Mouse (Mus musculus) myocyte (in vitro differentiated cells): ENCODE data around the gene Wtap.

Experiments used
- MAX ChIP-seq: IDR thresholded peaks from one replicate; pipeline ENCODE4 v1.6.1; 2011; ENCODE audit warnings: low read depth, mild to moderate bottlenecking, control low read depth
- MYOD1 ChIP-seq, 3 experiments: IDR thresholded peaks; one replicate each; pipeline ENCODE4 v1.6.1; 2011; ENCODE audit warnings: control low read depth in 2 of 3, low read depth in 2 of 3, mild to moderate bottlenecking in 2 of 3, moderate library complexity in 1 of 3; ENCODE audit not compliant: insufficient read length in 2 of 3, control insufficient read depth in 1 of 3
- POLR2A ChIP-seq: IDR thresholded peaks from one replicate; pipeline ENCODE4 v1.6.1; 2011; ENCODE audit warnings: low read depth, mild to moderate bottlenecking, control low read depth, moderate library complexity; ENCODE audit not compliant: insufficient read length
- TCF3 ChIP-seq: IDR thresholded peaks from one replicate; pipeline ENCODE4 v1.6.1; 2011; ENCODE audit warnings: low read depth, control low read depth; ENCODE audit not compliant: insufficient read length

GRCm38 (mm10) chr17:12967173-12967572, 26.8 kb downstream of the Wtap start:
- TF ChIP-seq MAX, result no peak
- TF ChIP-seq MYOD1 (IDR thresholded peaks at IDR 0.05; ENCODE audit: control insufficient read depth in 1 of 3, insufficient read length in 2 of 3, low read depth in 2 of 3), result no peak
- no peak for TF ChIP-seq POLR2A
- no peak for TF ChIP-seq TCF3
